Mouse (Mus musculus) heart, adult 2 months (tissue): ENCODE results near the gene Lbx1. TPM values are rescaled to one million over a fixed set of nuclear protein-coding genes. Genes with fewer than 3 reads are reported as not detected.

Experiments
- DNase-seq, 2 experiments: peaks; one replicate each; pipeline ENCODE4 v3.0.0; 2021
- H3K27ac ChIP-seq: fragments of 200-600 bp; 2 replicates; pipeline ENCODE4 v1.8.1; 2022
- H3K27me3 ChIP-seq: fragments of 200-500 bp; 2 replicates; pipeline ENCODE4 v1.6.1; 2012; ENCODE audit warnings: mild to moderate bottlenecking, low read length, inconsistent platforms, mixed read lengths; ENCODE audit not compliant: control insufficient read depth, insufficient read depth
- H3K36me3 ChIP-seq: fragments of 200-500 bp; 2 replicates; pipeline ENCODE4 v1.6.1; 2012; ENCODE audit warnings: low read length, inconsistent platforms; ENCODE audit not compliant: control insufficient read depth, insufficient read depth
- H3K4me1 ChIP-seq: fragments of 200-500 bp; 2 replicates; pipeline ENCODE4 v1.6.1; 2011; ENCODE audit warnings: low read length; ENCODE audit not compliant: control insufficient read depth, insufficient read depth
- H3K4me3 ChIP-seq: fragments of 200-600 bp; 2 replicates; pipeline ENCODE4 v1.8.1; 2022
- H3K79me2 ChIP-seq: fragments of 200-500 bp; replicated peaks from 2 replicates; pipeline ENCODE4 v1.6.1; 2012; ENCODE audit warnings: mild to moderate bottlenecking, inconsistent platforms, low read length, moderate library complexity, mixed read lengths; ENCODE audit not compliant: control insufficient read depth, insufficient read depth
- H3K9ac ChIP-seq: fragments of 200-500 bp; 2 replicates; pipeline ENCODE4 v1.6.1; 2012; ENCODE audit warnings: low read depth, mild to moderate bottlenecking, control low read depth, inconsistent platforms, low read length, mixed read lengths
- CTCF ChIP-seq: fragments of 200-600 bp; IDR thresholded peaks from 2 replicates; pipeline ENCODE4 v1.8.1; 2022; ENCODE audit warnings: antibody characterized with exemption, mild to moderate bottlenecking, moderate library complexity
- EP300 ChIP-seq: fragments of 200-500 bp; IDR thresholded peaks from 2 replicates; pipeline ENCODE4 v1.6.1; 2011; ENCODE audit warnings: low read depth, low read length, control low read depth; ENCODE audit not compliant: insufficient read depth
- POLR2A ChIP-seq: fragments of 200-500 bp; IDR thresholded peaks from 2 replicates; pipeline ENCODE4 v1.6.1; 2011; ENCODE audit warnings: mild to moderate bottlenecking, low read depth, low read length, control low read depth; ENCODE audit not compliant: insufficient read depth
- WGBS: fragments of 180-500 bp; shearing (Covaris S2); methylation state at CpG from one replicate; pipeline ENCODE4 v1.1.7; 2018; 5-methylcytosine and 5-hydroxymethylcytosine counted together
- intact Hi-C: fragments of 180-260 bp; cut with DNase I; formaldehyde crosslinking; loops from one replicate; pipeline ENCODE4 v1.15.1; 2025
- polyA plus RNA-seq: library from polyadenylated mRNA; depleted of rRNA; stranded (reverse); fragments of >200 nt; gene quantifications from 2 replicates; pipeline ENCODE4 v1.2.3, GENCODE M21; 2012
- total RNA-seq, 2 experiments: library from RNA; stranded (reverse); gene quantifications; 2 replicates each; pipeline ENCODE4 v1.2.3; 2021

Lbx1 gene
- total and polyA plus RNA-seq, 3 experiments, result 0.14 TPM; not detected in 2

DNA sequence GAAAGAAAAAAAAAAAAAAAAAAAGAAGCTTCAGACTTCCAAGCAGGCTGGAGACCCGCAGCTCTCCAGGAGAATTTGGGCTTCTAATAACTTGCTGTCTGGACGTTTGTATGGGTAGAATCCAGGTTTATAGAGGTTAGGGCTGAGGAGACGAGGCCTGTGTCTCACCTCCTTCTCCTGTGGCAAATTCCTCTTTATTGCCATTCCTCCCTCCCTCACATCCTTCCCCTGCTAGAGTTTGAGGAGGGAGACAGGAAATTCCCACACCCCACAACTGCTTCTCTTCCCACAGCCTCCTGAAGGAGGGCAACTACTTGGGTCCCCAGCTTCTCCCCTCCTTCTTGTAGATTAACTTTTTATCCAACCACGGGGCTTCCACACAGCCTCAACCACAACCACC lies 20.2 kb downstream of the Lbx1 start:
- Histone ChIP-seq H3K4me3 (no peak overlapping the region), H3K36me3 (no peaks in the 10 kb centered on the region), H3K9ac (no peak overlapping the region), H3K27me3 (no peaks in the 10 kb centered on the region), H3K4me1 (no peaks in the 10 kb centered on the region), H3K79me2 (no peaks in the 10 kb centered on the region), H3K27ac (no peak overlapping the region)
- TF ChIP-seq POLR2A, result no peak
- TF ChIP-seq EP300, result no peak
- no peak for TF ChIP-seq CTCF
- intact Hi-C loops, result no loop called here
- DNase-seq, result no peak
- WGBS, result 51% methylated on average over 4 of the region's 4 CpGs

DNA sequence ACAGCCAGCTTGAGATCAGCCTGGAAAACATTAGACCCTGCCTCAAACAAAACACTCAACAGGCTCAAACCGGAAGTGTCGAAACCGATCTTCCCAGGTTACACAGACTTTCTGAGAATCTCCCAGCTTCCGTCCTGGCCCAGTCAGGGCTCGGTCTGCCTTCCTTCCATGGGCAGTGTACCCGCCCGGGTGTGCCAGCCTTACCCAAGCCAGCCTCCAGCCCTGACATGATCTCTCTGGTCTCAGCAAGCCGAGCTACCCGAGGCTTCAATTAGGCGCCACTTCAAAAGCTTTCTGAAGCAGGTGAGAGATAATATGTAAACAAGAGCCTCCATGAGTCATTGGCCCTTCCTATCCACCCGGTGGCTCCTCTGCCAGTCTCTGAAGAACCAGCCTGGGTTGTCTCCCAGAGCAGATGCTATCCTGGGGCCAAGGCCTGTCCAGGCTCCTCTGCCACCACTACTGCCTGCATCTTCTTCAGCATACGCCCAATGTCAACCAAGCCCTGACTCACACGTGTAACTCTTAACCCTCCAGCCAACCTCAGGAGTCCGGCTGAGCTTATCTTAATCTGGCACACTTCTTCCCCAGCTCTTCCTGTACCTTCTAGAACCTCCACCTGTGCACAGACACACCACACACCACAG lies 25.7 kb downstream of the Lbx1 start:
- WGBS, result 75% methylated on average over 14 of the region's 14 CpGs
- H3K9ac ChIP-seq, result no peak overlapping the region
- peaks cover 4% of the 10 kb centered on the region; the same call in 1 of the 2 replicates for H3K4me1 ChIP-seq
- no peak for TF ChIP-seq EP300
- TF ChIP-seq POLR2A, result no peak
- no peak for TF ChIP-seq CTCF
- intact Hi-C loops, result no loop called here
- no peaks in the 10 kb centered on the region; the same call in 1 of the 2 replicates for H3K27me3 ChIP-seq
- DNase-seq, result no peak
- H3K4me3 ChIP-seq, result no peak overlapping the region
- H3K36me3 ChIP-seq, result no peaks in the 10 kb centered on the region
- H3K27ac ChIP-seq, result no peak overlapping the region
- H3K79me2 ChIP-seq, result no peaks in the 10 kb centered on the region

DNA sequence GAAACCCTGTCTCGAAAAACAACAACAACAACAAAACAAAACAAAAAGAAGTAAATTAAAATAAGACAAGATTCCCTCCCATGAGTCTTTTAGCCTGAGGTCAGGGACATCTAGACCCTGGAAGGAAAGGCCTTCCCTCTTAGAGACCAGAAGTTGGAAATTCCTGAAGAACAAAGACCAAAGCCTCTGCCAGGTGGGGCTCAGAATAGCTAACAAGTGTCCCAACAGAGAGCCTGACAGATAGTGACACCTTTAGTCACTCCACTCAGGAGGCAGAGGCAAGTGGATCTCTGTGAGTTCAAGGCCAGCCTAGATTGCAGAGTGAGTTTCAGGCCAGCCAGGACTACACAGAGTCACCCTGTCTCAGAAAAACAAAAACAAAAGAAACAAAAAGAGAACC lies 26.4 kb downstream of the Lbx1 start:
- Histone ChIP-seq H3K4me3 (no peak overlapping the region), H3K4me1 (peaks cover 4% of the 10 kb centered on the region; the same call in 1 of the 2 replicates), H3K36me3 (no peaks in the 10 kb centered on the region), H3K27me3 (no peaks in the 10 kb centered on the region; the same call in 1 of the 2 replicates), H3K9ac (no peak overlapping the region), H3K27ac (no peak overlapping the region), H3K79me2 (no peaks in the 10 kb centered on the region)
- WGBS, result 88% methylated on average over 1 of the region's 1 CpGs
- DNase-seq, result no peak
- TF ChIP-seq EP300 (no peak), CTCF (no peak), POLR2A (no peak)
- intact Hi-C loops, result no loop called here

DNA sequence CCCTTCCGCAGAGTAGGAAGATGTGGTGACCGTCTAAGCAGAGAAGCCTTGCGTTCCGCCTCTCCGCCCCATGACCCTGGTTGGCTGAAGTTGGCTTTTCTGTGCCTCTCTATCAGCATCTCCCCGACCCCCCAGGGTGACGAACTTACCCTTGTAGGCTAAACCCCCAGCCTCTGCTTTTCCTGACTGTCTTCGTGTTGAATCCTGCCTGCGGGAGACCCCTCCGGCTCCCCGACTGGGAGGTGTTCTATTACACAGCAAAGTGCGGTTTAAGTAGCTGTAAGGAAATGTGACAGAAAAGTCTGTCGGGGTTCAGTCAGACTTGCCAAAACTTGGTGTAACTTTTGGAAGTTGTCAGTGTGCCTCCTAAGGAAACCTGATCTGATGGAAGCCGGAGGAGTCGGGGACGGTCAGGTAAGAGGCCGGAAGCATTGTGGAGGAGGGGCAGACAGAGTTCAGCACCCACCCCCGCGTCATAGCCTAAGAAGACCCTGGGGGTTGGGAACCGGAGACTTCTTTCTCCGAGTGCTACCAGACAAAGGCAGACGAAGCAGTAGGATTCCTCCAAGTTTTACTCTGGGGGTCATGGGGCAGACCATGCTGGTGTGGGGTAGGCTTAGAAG lies 27.1 kb downstream of the Lbx1 start:
- H3K79me2 ChIP-seq, result no peaks in the 10 kb centered on the region
- H3K4me1 ChIP-seq, result peaks cover 4% of the 10 kb centered on the region; the same call in 1 of the 2 replicates
- DNase-seq, result no peak
- H3K4me3 ChIP-seq, result peak overlapping the region; percentile 13
- H3K27me3 ChIP-seq, result no peaks in the 10 kb centered on the region; the same call in 1 of the 2 replicates
- intact Hi-C loops, result no loop called here
- TF ChIP-seq CTCF (no peak), POLR2A (no peak), EP300 (no peak)
- WGBS, result 21% methylated on average over 22 of the region's 22 CpGs
- no peak overlapping the region for H3K9ac ChIP-seq
- no peaks in the 10 kb centered on the region for H3K36me3 ChIP-seq
- H3K27ac ChIP-seq, result no peak overlapping the region

DNA sequence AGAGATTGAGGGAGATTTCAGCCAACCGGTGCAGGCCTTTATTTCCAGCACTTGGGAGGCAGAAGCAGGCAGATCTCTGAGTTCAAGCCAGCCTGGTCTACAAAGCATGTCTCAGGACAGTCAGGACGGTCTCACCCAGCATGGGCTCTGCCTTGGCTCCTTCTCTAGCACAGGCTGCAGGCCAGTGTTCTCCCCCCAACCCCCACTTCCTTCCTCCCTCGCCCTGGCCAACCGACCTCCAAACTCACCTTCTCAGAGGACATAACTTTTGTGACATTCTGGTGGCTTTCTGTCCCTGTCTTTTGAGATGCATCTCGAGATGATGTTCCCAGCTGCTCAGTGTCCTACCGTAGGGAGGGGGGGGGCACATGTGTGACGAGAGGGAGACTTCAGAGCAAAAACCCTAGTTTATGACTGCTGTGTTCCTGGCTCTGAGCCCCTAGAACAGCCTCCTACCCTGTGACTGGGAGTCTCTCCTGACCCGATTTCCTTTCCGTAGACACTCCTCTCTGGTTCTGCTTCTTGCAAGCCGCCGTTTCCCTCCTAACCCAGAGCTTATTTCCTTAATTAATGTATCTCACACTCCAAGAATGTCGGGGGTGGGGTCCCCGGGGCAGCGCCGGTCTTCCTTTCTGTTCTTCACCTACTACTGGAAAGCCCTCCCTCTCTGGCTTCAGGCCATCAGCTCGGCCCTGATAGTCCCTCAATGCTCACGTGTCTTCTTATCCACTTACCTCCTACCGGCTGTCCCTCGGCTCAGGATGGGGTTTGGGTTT lies 27.8 kb downstream of the Lbx1 start:
- peak overlapping the region; percentile 13 for H3K4me3 ChIP-seq
- H3K4me1 ChIP-seq, result peaks cover 4% of the 10 kb centered on the region; the same call in 1 of the 2 replicates
- DNase-seq, result peak; percentile 36 to 40
- intact Hi-C loops, result no loop called here
- whole genome bisulfite sequencing, result 10% methylated on average over 19 of the region's 19 CpGs
- no peaks in the 10 kb centered on the region for H3K36me3 ChIP-seq
- no peak overlapping the region for H3K27ac ChIP-seq
- H3K79me2 ChIP-seq, result no peaks in the 10 kb centered on the region
- no peaks in the 10 kb centered on the region; the same call in 1 of the 2 replicates for H3K27me3 ChIP-seq
- TF ChIP-seq POLR2A, result no peak
- TF ChIP-seq CTCF, result no peak
- TF ChIP-seq EP300, result no peak
- no peak overlapping the region for H3K9ac ChIP-seq

DNA sequence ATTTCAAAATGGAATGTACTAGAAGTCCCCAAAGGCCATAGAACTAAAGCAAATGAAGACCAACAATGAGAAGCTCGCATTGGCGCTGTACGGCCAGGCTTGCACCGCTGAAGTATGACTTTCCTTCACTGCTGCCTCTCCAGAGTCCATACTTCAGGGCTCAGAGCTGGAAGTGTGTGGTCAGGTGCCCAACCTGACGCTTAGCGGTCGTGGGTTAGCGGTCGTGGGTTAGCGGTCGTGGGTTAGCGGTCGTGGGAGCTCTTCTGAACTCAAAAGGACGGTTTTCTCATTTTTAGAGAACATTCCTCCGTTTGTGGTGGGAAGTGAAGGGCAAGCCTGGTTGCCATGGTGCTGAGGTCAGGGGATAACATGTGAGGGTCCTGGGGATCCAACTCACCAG lies 28.5 kb downstream of the Lbx1 start:
- TF ChIP-seq POLR2A (no peak), EP300 (no peak), CTCF (no peak)
- no peaks in the 10 kb centered on the region for H3K36me3 ChIP-seq
- 95% methylated on average over 15 of the region's 15 CpGs for WGBS
- peaks cover 4% of the 10 kb centered on the region; the same call in 1 of the 2 replicates for H3K4me1 ChIP-seq
- intact Hi-C loops, result no loop called here
- H3K4me3 ChIP-seq, result no peak overlapping the region
- no peaks in the 10 kb centered on the region for H3K79me2 ChIP-seq
- no peak for DNase-seq
- no peaks in the 10 kb centered on the region; the same call in 1 of the 2 replicates for H3K27me3 ChIP-seq
- H3K27ac ChIP-seq, result no peak overlapping the region
- H3K9ac ChIP-seq, result no peak overlapping the region
